Mouse (Mus musculus): ENCODE measurements around the gene Naa38. TPM values are rescaled to one million over a fixed set of nuclear protein-coding genes. Genes with fewer than 3 reads are reported as not detected.
A peak's percentile ranks its signal among the peaks of the same experiment; 100 is the strongest.

Naa38 gene
- polyA plus RNA-seq, 1 experiment from 2014 or later: 164 TPM

DNA sequence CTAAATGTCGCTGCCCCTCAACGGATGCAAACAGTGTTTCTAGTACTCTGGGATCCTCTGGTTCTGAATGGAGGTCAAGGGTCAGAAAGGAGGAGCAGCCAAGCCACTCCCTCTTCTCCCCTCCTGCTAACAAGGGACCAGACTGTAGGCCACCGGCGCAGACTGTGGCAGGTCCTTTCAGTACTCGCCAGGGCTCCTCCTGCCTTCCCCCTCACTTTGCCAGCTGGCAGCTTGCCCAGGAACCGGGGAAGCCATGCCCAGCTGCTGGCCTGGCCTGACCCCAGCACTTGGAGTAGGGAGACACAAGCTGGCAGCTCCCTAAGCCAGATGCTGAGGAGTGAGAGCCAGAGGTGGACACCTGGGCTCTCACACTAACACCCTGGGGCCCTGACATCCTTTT is 30.4 kb upstream of the Naa38 start:
- Histone ChIP-seq H3K9me3 (ENCODE audit: control insufficient read depth) (no peaks in the 10 kb centered on the region), H3K4me2 (replicated peaks; ENCODE audit: low read depth) (peak overlapping the region; percentile 95), H3K4me1 (replicated peaks; ENCODE audit: control insufficient read depth, insufficient read depth, low read length) (peaks cover 22% of the 10 kb centered on the region), H3K27ac (ENCODE audit: low read depth, low read length) (peak overlapping the region; percentile 99), H3K27me3 (replicated peaks; ENCODE audit: control insufficient read depth, insufficient read depth, low read length) (no peaks in the 10 kb centered on the region), H3K9ac (ENCODE audit: low read depth, low read length) (0 out of 2 replicates have a peak overlapping the region, but pooled peaks have one; percentile 12), H3K36me3 (ENCODE audit: control insufficient read depth, insufficient read depth) (peaks cover 26% of the 10 kb centered on the region), H3K4me3 (ENCODE audit: low read depth, low read length) (no peak overlapping the region)
- WGBS: 5% methylated on average over 6 of the region's 6 CpGs
- peak; percentile 15; the same call in 1 of the 2 replicates for TF ChIP-seq CTCF (IDR thresholded peaks at IDR 0.05; ENCODE audit: low read depth)
- peak; percentile 69 for ATAC-seq

DNA sequence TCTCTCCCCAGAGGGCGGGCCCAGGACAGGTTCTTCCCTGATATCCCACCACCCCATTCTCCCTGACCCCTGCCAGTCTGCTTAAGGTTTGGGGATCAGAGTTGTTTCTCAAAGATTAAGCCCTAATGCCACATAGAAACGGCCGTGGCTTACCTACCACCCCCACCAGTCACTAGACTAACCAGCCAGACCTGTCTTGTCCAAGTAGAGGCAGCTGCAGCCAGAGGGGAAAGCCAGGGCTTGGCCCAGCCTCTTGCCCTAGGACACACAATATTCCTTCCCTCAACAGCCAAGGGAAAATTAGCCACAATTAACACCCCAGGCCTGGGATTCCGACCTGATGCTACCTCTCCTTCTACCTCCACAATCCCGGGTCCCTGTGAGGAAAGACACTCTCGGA is 29.6 kb upstream of the Naa38 start:
- Histone ChIP-seq H3K36me3 (ENCODE audit: control insufficient read depth, insufficient read depth) (peaks cover 18% of the 10 kb centered on the region), H3K4me3 (ENCODE audit: low read depth, low read length) (peak overlapping the region; percentile 96), H3K27me3 (replicated peaks; ENCODE audit: control insufficient read depth, insufficient read depth, low read length) (no peaks in the 10 kb centered on the region), H3K27ac (ENCODE audit: low read depth, low read length) (peak overlapping the region; percentile 99), H3K4me2 (replicated peaks; ENCODE audit: low read depth) (peak overlapping the region; percentile 95), H3K4me1 (replicated peaks; ENCODE audit: control insufficient read depth, insufficient read depth, low read length) (peaks cover 22% of the 10 kb centered on the region), H3K9ac (ENCODE audit: low read depth, low read length) (peak overlapping the region; percentile 63), H3K9me3 (ENCODE audit: control insufficient read depth) (no peaks in the 10 kb centered on the region)
- ATAC-seq: no peak
- 16% methylated on average over 6 of the region's 6 CpGs for WGBS
- TF ChIP-seq CTCF (IDR thresholded peaks at IDR 0.05; ENCODE audit: low read depth): no peak

DNA sequence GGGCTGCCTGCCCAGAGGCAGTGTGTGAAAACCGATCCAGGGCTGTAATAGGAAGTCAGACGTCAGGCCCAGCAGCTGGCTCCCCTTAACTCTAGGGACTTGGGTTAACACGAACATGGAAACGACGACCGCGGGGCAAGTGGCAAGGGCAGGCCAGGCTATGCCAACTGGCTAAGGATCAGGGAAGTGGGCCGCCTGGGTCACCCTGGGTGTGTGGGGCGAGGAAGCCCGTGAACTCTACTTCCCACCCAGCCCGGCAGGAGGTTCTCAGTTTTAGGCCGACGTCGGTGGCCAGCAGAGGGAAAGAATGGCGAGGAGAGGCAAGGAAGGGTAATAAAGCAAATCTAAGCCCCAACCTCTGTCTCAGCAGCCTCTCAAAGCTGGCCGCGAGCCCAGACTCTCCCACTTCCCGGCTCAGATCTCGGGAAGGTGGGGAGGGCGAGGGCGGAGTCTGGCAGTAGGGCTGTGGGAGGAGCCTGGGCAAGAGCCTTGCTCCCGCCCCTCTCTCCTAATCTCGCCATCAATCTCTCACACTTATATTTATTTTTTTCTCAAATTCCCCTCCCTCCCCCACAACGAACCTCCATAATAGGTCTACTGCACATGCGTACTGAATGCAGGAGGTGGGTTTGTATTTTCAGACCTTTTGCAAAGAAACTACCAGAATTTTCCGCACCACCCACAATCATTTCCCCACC is 29.0 kb upstream of the Naa38 start:
- WGBS: under 1% methylated on average over 26 of the region's 26 CpGs
- peak overlapping the region; percentile 63 for H3K9ac ChIP-seq (ENCODE audit: low read depth, low read length)
- peak; percentile 46 for TF ChIP-seq CTCF (IDR thresholded peaks at IDR 0.05; ENCODE audit: low read depth)
- peak overlapping the region; percentile 99 for H3K27ac ChIP-seq (ENCODE audit: low read depth, low read length)
- no peaks in the 10 kb centered on the region for H3K9me3 ChIP-seq (ENCODE audit: control insufficient read depth)
- ATAC-seq: peak; percentile 75
- peaks cover 24% of the 10 kb centered on the region for H3K4me1 ChIP-seq (replicated peaks; ENCODE audit: control insufficient read depth, insufficient read depth, low read length)
- H3K27me3 ChIP-seq (replicated peaks; ENCODE audit: control insufficient read depth, insufficient read depth, low read length): no peaks in the 10 kb centered on the region
- H3K36me3 ChIP-seq (ENCODE audit: control insufficient read depth, insufficient read depth): peaks cover 12% of the 10 kb centered on the region
- peak overlapping the region; percentile 95 for H3K4me2 ChIP-seq (replicated peaks; ENCODE audit: low read depth)
- peak overlapping the region; percentile 96 for H3K4me3 ChIP-seq (ENCODE audit: low read depth, low read length)

DNA sequence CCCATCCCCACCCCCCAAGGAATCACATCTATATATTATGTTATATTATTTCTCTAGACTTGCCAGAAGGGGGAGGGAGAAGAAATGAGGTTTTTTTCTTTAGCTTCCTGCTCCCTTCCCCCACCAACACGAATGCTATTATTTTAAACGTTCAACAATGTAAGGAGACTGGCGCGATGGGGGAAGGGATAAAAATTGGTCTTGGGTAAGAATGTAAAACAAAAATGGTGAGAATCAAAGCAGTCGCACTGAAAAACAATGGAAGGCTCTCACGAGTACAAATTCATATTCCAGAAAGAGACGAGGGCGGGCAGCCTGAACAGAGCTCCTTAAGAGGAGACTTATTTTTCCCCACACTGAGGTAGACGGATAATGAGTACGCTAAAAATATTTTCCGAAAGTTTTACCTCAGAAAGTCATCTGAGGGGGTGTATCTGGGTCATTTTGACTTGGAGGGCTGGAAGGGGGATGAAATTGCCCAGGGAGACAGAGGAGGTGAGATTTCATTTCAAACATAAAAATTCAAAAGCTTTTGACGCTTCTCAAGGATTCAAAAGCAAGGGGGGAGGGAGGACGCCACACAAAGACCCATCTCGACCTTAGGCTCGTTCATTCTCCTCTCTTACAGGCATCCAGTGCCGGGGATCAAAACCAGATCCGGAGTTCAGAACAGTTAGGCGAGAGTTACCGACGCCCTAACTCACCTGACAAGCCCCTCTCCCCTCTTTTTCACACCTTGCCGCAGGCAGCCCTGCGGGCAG is 28.3 kb upstream of the Naa38 start:
- TF ChIP-seq CTCF (IDR thresholded peaks at IDR 0.05; ENCODE audit: low read depth): peak; percentile 12; the same call in 1 of the 2 replicates
- under 1% methylated on average over 22 of the region's 22 CpGs for WGBS
- Histone ChIP-seq H3K9ac (ENCODE audit: low read depth, low read length) (peak overlapping the region; percentile 97), H3K36me3 (ENCODE audit: control insufficient read depth, insufficient read depth) (peaks cover 5% of the 10 kb centered on the region), H3K4me1 (replicated peaks; ENCODE audit: control insufficient read depth, insufficient read depth, low read length) (peaks cover 29% of the 10 kb centered on the region), H3K27me3 (replicated peaks; ENCODE audit: control insufficient read depth, insufficient read depth, low read length) (no peaks in the 10 kb centered on the region), H3K4me2 (replicated peaks; ENCODE audit: low read depth) (peak overlapping the region; percentile 95), H3K27ac (ENCODE audit: low read depth, low read length) (peak overlapping the region; percentile 99), H3K9me3 (ENCODE audit: control insufficient read depth) (no peaks in the 10 kb centered on the region), H3K4me3 (ENCODE audit: low read depth, low read length) (peak overlapping the region; percentile 96)
- ATAC-seq: no peak

DNA sequence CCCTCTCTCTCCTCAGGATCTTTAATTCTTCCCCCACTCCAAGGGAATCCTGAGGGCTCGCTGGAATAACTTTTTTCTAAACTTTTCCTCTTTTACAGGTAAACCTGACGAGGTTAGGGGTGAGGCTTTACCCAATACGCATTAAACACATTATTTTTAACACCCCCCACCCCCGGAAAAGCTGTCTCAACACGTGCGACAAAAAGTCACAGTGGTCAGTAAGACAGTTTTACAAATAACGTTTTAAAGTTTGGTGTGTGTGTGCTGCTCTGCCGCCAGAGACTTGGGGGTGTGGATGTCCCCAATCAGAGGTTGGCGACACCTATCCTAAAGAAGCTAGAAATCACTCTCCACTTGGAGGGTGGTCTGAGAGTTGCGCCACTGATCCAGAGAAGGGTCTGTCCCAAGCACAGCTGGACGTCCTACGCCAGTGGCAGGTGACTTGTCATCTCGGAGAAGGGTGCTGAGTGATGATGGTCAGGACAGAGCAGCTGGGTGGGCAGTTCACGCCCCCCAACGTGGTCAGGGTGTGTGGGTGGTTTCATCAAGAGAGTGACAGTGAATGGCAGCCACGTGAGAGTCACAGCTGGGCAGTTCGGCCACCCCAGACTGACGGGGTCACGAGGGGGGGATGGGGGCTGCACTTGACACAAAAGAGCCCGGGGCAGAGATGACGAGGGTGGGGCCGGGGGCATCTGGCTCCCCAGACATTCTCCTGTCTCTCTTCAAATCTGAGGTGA is 27.5 kb upstream of the Naa38 start:
- H3K27me3 ChIP-seq (replicated peaks; ENCODE audit: control insufficient read depth, insufficient read depth, low read length): no peaks in the 10 kb centered on the region
- H3K4me1 ChIP-seq (replicated peaks; ENCODE audit: control insufficient read depth, insufficient read depth, low read length): peaks cover 29% of the 10 kb centered on the region
- H3K9ac ChIP-seq (ENCODE audit: low read depth, low read length): peak overlapping the region; percentile 97
- H3K27ac ChIP-seq (ENCODE audit: low read depth, low read length): peak overlapping the region; percentile 99
- peak overlapping the region; percentile 95 for H3K4me2 ChIP-seq (replicated peaks; ENCODE audit: low read depth)
- peaks cover 3% of the 10 kb centered on the region; the same call in 1 of the 2 replicates for H3K36me3 ChIP-seq (ENCODE audit: control insufficient read depth, insufficient read depth)
- ATAC-seq: no peak
- no peaks in the 10 kb centered on the region for H3K9me3 ChIP-seq (ENCODE audit: control insufficient read depth)
- no peak for TF ChIP-seq CTCF (IDR thresholded peaks at IDR 0.05; ENCODE audit: low read depth)
- WGBS: 1% methylated on average over 22 of the region's 22 CpGs
- peak overlapping the region; percentile 96 for H3K4me3 ChIP-seq (ENCODE audit: low read depth, low read length)

All from intestine, postnatal 0 days (tissue).